Mouse (Mus musculus): ENCODE measurements around the gene Vpreb1.

Vpreb1 gene

GRCm38 (mm10) chr16:16870617-16871331 is at the start of gene Vpreb1, which contains the start of gene Top3b:
Vpreb1 (minus strand) TSS chr16:16870843.
Top3b (plus strand) TSS chr16:16870736.
- peak; percentile 75 to 89 for DNase-seq (ENCODE audit: low spot score in 2 of 2)

GRCm38 (mm10) chr16:16918441-16919117 is 47.9 kb upstream of the Vpreb1 start:
- DNase-seq (ENCODE audit: low spot score in 2 of 2): no peak

GRCm38 (mm10) chr16:16913440-16913839 is 42.8 kb upstream of the Vpreb1 start:
- DNase-seq (ENCODE audit: low spot score in 2 of 2): no peak

GRCm38 (mm10) chr16:16911641-16912597 is 41.3 kb upstream of the Vpreb1 start:
- DNase-seq (ENCODE audit: low spot score in 2 of 2): peak; percentile 85 to 86

GRCm38 (mm10) chr16:16907799-16908198 is 37.2 kb upstream of the Vpreb1 start:
- DNase-seq (ENCODE audit: low spot score in 2 of 2): peak in 1 of 2 experiments; percentile 54

- no peak for DNase-seq (ENCODE audit: low spot score in 2 of 2)
Observed at GRCm38 (mm10) chr16:16903188-16903587, 32.5 kb upstream of the Vpreb1 start.

- no peak for DNase-seq (ENCODE audit: low spot score in 2 of 2)
Observed at GRCm38 (mm10) chr16:16902329-16902728, 31.7 kb upstream of the Vpreb1 start.

GRCm38 (mm10) chr16:16897056-16897584 is 26.5 kb upstream of the Vpreb1 start:
- no peak for DNase-seq (ENCODE audit: low spot score in 2 of 2)

- peak; percentile 93 to 96 for DNase-seq (ENCODE audit: low spot score in 2 of 2)
Observed at GRCm38 (mm10) chr16:16896382-16897055, 25.9 kb upstream of the Vpreb1 start, which contains the start of gene Ppm1f. Ppm1f (plus strand) TSS chr16:16896469.

GRCm38 (mm10) chr16:16896015-16896381 is 25.4 kb upstream of the Vpreb1 start:
- DNase-seq (ENCODE audit: low spot score in 2 of 2): no peak

GRCm38 (mm10) chr16:16892366-16892765 is 21.7 kb upstream of the Vpreb1 start:
- DNase-seq (ENCODE audit: low spot score in 2 of 2): no peak

GRCm38 (mm10) chr16:16888341-16888740 is 17.7 kb upstream of the Vpreb1 start:
- no peak for DNase-seq (ENCODE audit: low spot score in 2 of 2)

GRCm38 (mm10) chr16:16879025-16879424 is 8.4 kb upstream of the Vpreb1 start:
- DNase-seq (ENCODE audit: low spot score in 2 of 2): no peak

GRCm38 (mm10) chr16:16870241-16870616 is 414 bp downstream of the Vpreb1 start:
- DNase-seq (ENCODE audit: low spot score in 2 of 2): no peak

- DNase-seq (ENCODE audit: low spot score in 2 of 2): no peak
Observed at GRCm38 (mm10) chr16:16865696-16866561, 4.7 kb downstream of the Vpreb1 start.

GRCm38 (mm10) chr16:16865217-16865616 is 5.4 kb downstream of the Vpreb1 start:
- no peak for DNase-seq (ENCODE audit: low spot score in 2 of 2)

- DNase-seq (ENCODE audit: low spot score in 2 of 2): no peak
Observed at GRCm38 (mm10) chr16:16863978-16864377, 6.7 kb downstream of the Vpreb1 start, which contains the start of gene Igll1. Igll1 (minus strand) TSS chr16:16863985.

- DNase-seq (ENCODE audit: low spot score in 2 of 2): no peak
Observed at GRCm38 (mm10) chr16:16862288-16862687, 8.4 kb downstream of the Vpreb1 start.

- DNase-seq (ENCODE audit: low spot score in 2 of 2): no peak
Observed at GRCm38 (mm10) chr16:16856731-16857476, 13.7 kb downstream of the Vpreb1 start.

Data from urinary bladder, postnatal 36 days (tissue).